Mouse (Mus musculus): ENCODE results near the gene Wasf1. TPM values are rescaled to one million over a fixed set of nuclear protein-coding genes. Genes with fewer than 3 reads are reported as not detected.

Gene Wasf1
- total RNA-seq, 2 experiments from 2014 or later, result 0.40 to 1.0 TPM

DNA sequence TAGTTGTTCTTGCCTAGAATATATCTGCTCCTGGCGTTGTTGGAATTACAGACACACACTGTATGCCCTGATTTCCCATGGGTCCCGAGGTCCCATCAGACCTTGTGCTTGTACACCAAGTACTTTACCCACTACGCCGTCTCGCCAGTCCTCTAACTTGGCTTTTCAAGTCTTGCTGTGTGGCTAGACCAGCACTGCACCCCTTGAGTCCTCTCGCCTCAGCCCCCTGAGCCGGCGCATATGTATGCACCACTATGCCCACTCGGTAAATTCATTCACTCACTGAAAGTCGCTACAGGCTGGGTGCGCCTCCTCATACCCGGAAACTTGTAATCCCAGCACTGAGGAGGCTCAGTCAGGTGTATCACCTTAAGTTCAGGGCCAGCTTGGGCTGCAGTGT, 12.5 kb downstream of the Wasf1 start:
- no peak for DNase-seq

DNA sequence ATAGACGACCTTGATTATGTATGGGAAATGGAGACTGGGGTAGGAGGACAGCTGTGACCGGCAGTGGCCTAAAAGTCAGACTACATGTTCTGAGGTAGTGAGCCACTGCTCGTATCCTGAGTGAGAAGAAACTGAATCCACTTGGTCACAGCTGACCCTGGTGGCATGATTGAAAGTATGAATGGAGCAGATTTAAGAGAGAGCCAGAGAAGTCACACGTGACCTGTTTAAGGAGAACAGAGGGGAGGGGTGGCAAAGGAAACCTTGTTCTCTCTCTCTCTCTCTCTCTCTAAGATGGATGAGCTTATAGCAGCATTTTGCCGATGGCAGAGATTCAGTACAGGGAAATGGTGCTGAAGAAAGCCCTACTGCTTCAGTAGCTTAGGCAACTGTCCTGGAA, 13.4 kb downstream of the Wasf1 start:
- DNase-seq, result no peak

- no peak for DNase-seq
Observed at GRCm38 (mm10) chr10:40901786-40902185, 18.5 kb downstream of the Wasf1 start.

DNA sequence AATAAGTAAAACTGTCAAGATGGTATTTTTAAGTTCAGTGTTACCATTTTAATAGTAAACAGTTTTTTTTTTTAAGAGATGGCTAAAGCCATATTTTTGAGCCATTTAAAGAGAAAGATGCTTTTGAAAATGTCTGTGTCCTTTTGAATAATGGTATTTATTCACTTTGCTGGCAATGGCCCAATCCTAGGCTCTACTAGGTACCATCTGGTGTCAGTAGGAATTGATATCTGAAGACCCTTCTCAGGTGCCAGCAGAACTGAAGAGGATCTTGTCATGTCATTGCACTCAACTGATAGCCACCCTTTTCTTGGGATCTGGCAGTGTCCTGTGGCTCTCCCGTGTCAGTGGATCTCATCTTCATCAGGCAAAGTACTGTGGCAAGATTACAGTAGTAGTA, 22.9 kb downstream of the Wasf1 start:
- no peak for DNase-seq

DNA sequence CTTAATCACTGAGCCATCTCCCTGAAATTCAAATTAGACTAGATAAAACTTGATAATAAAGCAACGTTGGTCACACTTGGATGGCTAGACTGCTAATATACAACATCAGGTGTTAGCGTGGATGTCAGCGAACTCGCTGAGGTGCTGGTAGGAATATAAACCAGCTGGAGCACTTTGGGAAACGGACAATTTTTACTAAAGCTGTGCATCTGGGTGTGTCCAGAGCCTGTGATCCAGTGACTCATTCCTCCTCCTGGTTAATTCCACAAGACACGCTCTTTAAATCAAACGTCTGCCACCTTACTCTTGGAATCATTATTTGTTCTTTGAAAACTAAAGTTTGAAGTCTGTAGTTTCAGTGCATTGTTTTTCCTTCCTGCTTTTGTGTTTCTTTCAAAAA, 23.5 kb downstream of the Wasf1 start:
- DNase-seq, result no peak

- no peak for DNase-seq
Observed at GRCm38 (mm10) chr10:40908580-40908979, 25.3 kb downstream of the Wasf1 start.

DNA sequence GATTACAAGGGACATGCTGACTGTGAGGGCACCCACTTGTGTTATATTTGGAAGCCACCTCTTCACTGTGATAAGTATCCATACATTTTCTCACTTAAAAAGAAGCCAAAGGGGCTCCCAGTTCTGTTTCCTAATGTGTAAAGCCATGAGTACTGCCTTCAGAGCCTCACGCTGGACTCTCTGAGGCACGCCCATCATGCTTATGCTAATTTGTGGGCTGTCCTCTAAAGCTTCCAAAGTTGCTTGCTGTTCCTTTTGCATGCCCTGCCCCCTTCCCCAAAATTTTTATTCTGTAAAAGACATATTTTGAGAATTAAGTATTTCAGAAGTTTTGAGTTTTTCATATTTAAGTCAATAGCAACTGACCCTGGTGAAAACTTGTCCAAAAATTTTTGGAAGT, 27.5 kb downstream of the Wasf1 start:
- DNase-seq, result no peak

GRCm38 (mm10) chr10:40915240-40915639, 32.0 kb downstream of the Wasf1 start:
- DNase-seq, result peak in 1 of 2 experiments; percentile 5

DNA sequence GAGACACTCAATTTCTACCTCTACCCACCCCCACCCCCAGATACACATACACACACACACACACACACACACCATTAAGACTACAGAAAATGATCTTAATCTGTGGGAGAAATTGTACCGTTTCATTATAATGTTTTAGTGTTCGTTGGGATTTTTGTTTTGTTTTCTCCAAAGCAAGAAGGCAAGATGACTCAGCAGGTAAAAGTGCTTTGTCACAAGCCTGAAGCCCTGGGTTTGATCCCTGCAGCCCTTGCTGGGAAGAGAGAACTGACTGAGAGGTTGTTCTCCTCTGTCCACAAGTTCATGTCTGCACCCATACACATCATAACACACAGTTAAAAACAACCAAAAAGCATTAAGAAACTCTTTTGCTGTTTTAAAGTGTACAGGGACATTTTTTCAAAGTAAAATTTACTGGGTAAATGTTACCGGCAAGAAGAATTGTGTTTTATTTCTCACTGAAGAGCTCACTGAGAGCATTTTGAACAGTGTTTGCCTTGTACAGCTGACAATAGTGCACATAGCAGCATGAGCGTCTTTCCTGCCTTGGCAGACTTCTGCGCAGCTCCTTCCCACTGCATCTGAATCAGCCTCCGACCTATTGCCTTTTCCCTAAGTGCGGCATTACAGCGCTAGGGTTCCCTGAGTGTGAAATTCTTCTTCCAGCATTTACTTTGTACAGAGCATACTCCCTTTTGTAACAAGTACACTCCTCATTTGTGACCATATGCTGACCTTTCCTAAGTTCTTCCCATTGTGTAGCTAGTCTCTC, 35.6 kb downstream of the Wasf1 start:
- no peak for DNase-seq

- DNase-seq, result no peak
Observed at GRCm38 (mm10) chr10:40919464-40919863, 36.2 kb downstream of the Wasf1 start.

GRCm38 (mm10) chr10:40932995-40933394, 49.7 kb downstream of the Wasf1 start:
- DNase-seq, result no peak

DNA sequence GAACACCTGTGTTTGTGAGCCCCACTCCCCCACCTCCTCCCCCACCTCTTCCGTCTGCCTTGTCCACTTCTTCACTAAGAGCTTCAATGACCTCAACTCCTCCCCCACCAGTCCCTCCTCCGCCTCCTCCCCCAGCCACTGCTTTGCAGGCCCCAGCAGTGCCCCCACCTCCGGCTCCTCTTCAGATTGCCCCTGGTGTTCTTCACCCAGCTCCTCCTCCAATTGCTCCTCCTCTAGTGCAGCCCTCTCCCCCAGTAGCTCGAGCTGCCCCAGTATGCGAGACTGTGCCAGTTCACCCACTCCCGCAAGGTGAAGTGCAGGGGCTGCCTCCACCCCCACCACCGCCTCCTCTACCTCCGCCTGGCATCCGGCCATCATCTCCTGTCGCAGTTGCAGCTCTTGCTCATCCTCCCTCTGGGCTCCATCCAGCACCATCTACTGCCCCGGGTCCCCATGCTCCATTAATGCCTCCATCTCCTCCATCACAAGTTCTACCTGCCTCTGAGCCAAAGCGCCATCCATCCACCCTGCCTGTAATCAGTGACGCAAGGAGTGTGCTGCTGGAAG, 53.0 kb downstream of the Wasf1 start:
- DNase-seq, result no peak

DNA sequence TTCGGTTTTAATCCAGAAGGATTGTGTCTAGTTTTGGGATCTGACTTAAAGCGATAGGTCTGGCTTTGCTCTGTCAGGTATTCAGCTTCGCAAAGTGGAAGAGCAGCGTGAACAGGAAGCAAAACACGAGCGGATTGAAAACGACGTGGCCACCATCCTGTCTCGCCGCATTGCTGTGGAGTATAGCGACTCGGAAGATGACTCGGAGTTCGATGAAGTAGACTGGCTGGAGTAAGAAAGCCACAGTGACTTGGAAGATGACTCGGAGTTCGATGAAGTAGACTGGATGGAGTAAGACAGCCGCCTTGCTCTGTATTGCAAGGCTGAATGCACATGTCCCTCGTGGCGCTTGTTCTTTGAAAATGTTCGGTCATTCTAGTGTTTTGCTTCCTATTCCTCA, 54.3 kb downstream of the Wasf1 start:
- DNase-seq, result no peak

DNA sequence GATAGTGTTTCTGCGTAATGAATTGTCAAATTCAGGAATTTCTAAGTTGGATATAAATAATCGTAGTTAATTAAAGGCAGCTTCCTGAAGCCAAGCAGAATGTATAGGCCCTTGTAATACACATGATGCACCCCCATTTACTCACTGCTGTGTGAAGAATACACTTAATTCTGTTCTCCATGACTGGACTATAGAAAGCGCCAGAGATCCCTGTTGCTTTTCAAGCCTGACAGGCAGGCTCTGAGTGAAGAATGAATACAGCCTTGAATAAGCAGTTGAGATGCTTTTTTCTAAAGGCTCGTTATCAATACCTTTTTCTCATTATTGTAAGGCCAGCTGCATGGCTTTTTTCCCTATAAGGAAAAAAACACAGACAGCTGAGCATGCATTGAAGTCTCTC, 59.4 kb downstream of the Wasf1 start:
- no peak for DNase-seq

- no peak for DNase-seq
Observed at GRCm38 (mm10) chr10:40950176-40950575, 66.9 kb downstream of the Wasf1 start.

DNA sequence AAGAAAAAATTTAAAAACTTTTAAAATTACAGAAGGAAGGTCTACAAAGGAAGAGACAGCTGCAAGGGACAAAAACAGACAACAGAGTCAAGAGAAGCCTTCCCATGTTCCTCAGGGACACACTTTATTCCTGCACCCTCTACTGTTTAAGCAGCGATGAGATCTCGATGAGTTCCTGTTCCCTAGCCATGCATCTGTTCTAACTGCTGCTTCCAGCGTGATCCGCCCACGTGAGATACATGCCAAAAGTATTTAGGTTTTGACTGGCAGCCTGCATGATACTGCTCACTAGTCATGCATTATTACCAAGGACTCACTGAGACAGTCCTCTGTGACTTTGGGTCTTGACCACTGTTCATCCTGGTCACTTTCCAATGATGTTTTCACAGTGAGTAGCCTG, 72.9 kb downstream of the Wasf1 start:
- DNase-seq, result no peak

DNA sequence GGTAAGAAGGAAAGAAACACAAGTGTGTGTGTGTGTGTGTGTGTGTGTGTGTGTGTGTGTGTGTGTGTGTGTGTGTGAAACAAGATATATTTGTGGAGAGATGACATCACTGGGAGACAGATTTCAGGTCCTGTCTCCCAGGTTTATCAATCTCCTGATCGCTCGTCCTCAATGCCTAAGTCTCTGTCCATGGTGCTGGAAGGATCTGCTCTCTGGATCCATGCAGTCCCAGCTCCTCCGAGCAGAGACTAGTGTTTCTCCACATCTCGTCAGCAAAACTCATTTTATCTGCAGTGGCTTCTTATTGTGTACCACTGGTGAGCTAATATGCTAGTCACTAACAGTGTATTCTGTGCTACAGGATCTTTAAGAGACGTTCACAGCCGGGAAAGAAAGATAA, 78.1 kb downstream of the Wasf1 start:
- DNase-seq, result no peak

- no peak for DNase-seq
Observed at GRCm38 (mm10) chr10:40962008-40962407, 78.7 kb downstream of the Wasf1 start.

- no peak for DNase-seq
Observed at GRCm38 (mm10) chr10:40964546-40964945, 81.3 kb downstream of the Wasf1 start.

GRCm38 (mm10) chr10:40968551-40968950, 85.3 kb downstream of the Wasf1 start:
- DNase-seq, result no peak

DNA sequence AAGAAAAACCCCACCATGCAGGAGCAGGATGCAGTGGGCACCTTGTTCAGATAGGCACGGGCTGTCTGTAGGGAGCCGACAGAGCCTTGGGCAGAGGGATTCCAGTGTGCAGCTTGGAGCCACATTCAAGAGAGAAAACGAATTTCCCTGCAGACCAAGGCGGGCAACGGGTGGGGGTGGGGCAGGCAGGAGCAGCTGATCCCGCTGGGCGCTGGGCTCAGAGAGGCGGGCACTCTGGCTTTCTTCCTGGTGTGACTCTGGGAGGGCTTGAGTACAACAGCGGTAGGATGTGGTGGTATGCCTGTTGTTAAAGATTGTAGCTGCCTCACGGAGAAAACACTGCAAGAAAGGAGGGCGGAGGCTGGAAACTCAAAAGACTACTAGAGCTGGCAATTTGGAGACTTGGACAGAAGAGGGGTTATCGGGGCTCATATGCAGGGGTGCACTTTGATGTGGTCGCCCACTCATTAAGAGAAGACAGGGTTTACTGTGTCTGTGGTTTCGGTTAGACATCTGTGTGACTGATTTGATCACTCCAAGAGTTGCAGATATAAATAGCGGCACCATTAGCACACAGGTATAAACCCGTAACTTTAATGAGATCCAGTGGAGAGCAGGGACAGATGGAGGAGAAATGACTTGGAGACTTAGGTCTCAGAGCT, 86.2 kb downstream of the Wasf1 start:
- no peak for DNase-seq

DNA sequence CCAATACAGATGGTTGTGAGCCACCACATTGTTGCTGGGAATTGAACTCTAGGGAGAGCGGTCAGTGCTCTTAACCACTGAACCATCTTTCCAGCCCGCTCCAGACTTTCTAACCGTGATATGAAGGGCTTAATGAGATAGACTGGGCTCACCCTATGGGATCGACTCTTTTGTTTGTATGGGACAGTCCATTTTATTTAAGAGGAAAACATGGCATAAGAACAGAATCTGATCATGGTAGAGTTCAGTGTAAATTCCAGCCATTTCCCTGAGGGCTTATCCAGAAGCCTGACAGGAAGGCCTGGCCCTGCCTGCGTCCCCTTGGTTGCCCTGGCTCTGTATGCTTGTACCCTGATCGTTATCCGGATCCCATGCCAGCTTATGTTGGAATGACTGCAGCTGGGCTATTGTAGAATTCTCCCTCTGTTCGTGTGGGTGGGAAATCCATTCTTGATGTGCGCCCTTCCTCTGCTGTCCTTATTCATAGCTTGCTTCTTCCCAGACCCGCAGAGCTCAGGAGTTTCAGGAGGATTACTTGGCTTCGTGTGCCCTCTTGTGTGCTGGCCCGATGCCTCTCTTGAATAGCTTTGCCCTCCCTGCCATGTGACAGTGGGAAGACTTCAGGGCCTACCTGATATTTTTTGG, 87.4 kb downstream of the Wasf1 start:
- DNase-seq, result no peak

DNA sequence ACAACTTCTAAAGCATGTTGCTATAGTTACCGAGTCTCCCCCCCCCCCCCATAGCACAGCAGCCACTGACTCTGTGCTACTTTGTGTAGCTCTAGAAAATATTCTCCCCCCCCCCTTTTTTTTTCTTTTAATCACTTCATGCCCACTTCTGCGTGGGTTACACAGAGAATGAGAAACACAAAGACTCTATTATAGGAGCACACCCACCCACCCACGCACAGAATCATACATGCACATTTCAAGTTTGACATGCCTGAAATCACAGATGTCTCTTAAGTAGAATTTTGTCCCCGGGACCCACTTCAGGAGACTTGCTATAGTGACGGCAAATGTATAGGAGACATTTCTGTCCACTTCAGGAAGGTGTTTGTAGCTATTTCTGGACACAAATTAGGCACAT, 88.0 kb downstream of the Wasf1 start:
- no peak for DNase-seq

All from heart, adult 18-20 months (tissue).